Mouse (Mus musculus): Measurements from ENCODE around the gene Clstn1. TPM values are rescaled to one million over a fixed set of nuclear protein-coding genes. Genes with fewer than 3 reads are reported as not detected.
A peak's percentile ranks its signal among the peaks of the same experiment; 100 is the strongest.

The Clstn1 gene
- total and polyA plus RNA-seq, 3 experiments, result 6.1 to 26.6 TPM; not detected in 1

GRCm38 (mm10) chr4:149567432-149568026 is 18.7 kb upstream of the Clstn1 start:
- TF ChIP-seq HCFC1 (IDR thresholded peaks at IDR 0.05; ENCODE audit: low read depth, low read length) (no peak), CHD2 (IDR thresholded peaks at IDR 0.05; ENCODE audit: low read length) (0 out of 2 replicates have a peak, but pooled peaks have one; percentile 25), MAZ (IDR thresholded peaks at IDR 0.05; ENCODE audit: low read depth, low read length) (0 out of 2 replicates have a peak, but pooled peaks have one; percentile 30), GATA1 (IDR thresholded peaks at IDR 0.05; ENCODE audit: low read depth, low read length) (peak; percentile 53; the same call in 1 of the 2 replicates), ZNF384 (IDR thresholded peaks at IDR 0.05; ENCODE audit: low read depth, low read length) (peak; percentile 12; the same call in 1 of the 2 replicates)
- Histone ChIP-seq H3K4me1 (ENCODE audit: control insufficient read depth in 1 of 2, insufficient read depth in 2 of 2, low read length in 2 of 2) (no peaks in the 10 kb centered on the region), H3K4me3 (ENCODE audit: control insufficient read depth in 1 of 2, insufficient read depth in 1 of 2, low read depth in 2 of 2, low read length in 2 of 2) (no peak overlapping the region), H3K27ac (ENCODE audit: control insufficient read depth, low read depth, low read length) (no peak overlapping the region), H3K9me3 (replicated peaks; ENCODE audit: insufficient read depth, low read length) (no peaks in the 10 kb centered on the region), H3K27me3 (ENCODE audit: control insufficient read depth in 1 of 2, insufficient read depth in 2 of 2, low read length in 2 of 2) (no peaks in the 10 kb centered on the region), H3K79me2 (ENCODE audit: control insufficient read depth, insufficient read depth, low read length, poor library complexity) (no peaks in the 10 kb centered on the region), H3K36me3 (ENCODE audit: control insufficient read depth in 1 of 2, insufficient read depth in 2 of 2, low read length in 2 of 2) (no peaks in the 10 kb centered on the region), H3K9ac (ENCODE audit: control insufficient read depth, low read depth, low read length, poor library complexity, severe bottlenecking) (no peak overlapping the region)
- peak; percentile 68 for DNase-seq (ENCODE audit: low read depth, low spot score)

- no peak for DNase-seq (ENCODE audit: low read depth, low spot score)
- H3K4me1 ChIP-seq (ENCODE audit: control insufficient read depth in 1 of 2, insufficient read depth in 2 of 2, low read length in 2 of 2), result no peaks in the 10 kb centered on the region
- no peak overlapping the region for H3K9ac ChIP-seq (ENCODE audit: control insufficient read depth, low read depth, low read length, poor library complexity, severe bottlenecking)
- H3K9me3 ChIP-seq (replicated peaks; ENCODE audit: insufficient read depth, low read length), result no peaks in the 10 kb centered on the region
- no peaks in the 10 kb centered on the region for H3K79me2 ChIP-seq (ENCODE audit: control insufficient read depth, insufficient read depth, low read length, poor library complexity)
- H3K4me3 ChIP-seq (ENCODE audit: control insufficient read depth in 1 of 2, insufficient read depth in 1 of 2, low read depth in 2 of 2, low read length in 2 of 2), result no peak overlapping the region
- no peaks in the 10 kb centered on the region; a peak in 1 of 4 replicates for H3K27me3 ChIP-seq (ENCODE audit: control insufficient read depth in 1 of 2, insufficient read depth in 2 of 2, low read length in 2 of 2)
- TF ChIP-seq KAT2A (conservative IDR thresholded peaks at IDR 0.05; ENCODE audit: low read depth, low read length) (no peak), MAX (IDR thresholded peaks at IDR 0.05; ENCODE audit: low read length) (no peak), USF2 (IDR thresholded peaks at IDR 0.05; ENCODE audit: borderline replicate concordance in 1 of 2, insufficient read depth in 1 of 2, low read depth in 1 of 2, low read length in 2 of 2) (no peak), POLR2AphosphoS5 (IDR thresholded peaks at IDR 0.05; ENCODE audit: borderline replicate concordance, low read depth, low read length) (no peak), TCF12 (IDR thresholded peaks at IDR 0.05; ENCODE audit: low read depth, low read length) (no peak), CTCF (IDR thresholded peaks at IDR 0.05 in 2 of 3, conservative IDR thresholded peaks at IDR 0.05 in 1 of 3; ENCODE audit: control insufficient read depth in 1 of 3, insufficient read depth in 1 of 3, low read depth in 2 of 3, low read length in 3 of 3, poor library complexity in 1 of 3, severe bottlenecking in 1 of 3) (no peak), GATA1 (IDR thresholded peaks at IDR 0.05; ENCODE audit: low read depth, low read length) (no peak), ZC3H11A (IDR thresholded peaks at IDR 0.05; ENCODE audit: low read depth, low read length) (no peak)
- no peaks in the 10 kb centered on the region for H3K36me3 ChIP-seq (ENCODE audit: control insufficient read depth in 1 of 2, insufficient read depth in 2 of 2, low read length in 2 of 2)
- no peak overlapping the region for H3K27ac ChIP-seq (ENCODE audit: control insufficient read depth, low read depth, low read length)
These were observed 17.6 kb upstream of the Clstn1 start for GRCm38 (mm10) chr4:149568622-149569021.

- Histone ChIP-seq H3K9ac (ENCODE audit: control insufficient read depth, low read depth, low read length, poor library complexity, severe bottlenecking) (no peak overlapping the region), H3K36me3 (ENCODE audit: control insufficient read depth in 1 of 2, insufficient read depth in 2 of 2, low read length in 2 of 2) (no peaks in the 10 kb centered on the region), H3K4me1 (ENCODE audit: control insufficient read depth in 1 of 2, insufficient read depth in 2 of 2, low read length in 2 of 2) (no peaks in the 10 kb centered on the region), H3K9me3 (replicated peaks; ENCODE audit: insufficient read depth, low read length) (no peaks in the 10 kb centered on the region), H3K27me3 (ENCODE audit: control insufficient read depth in 1 of 2, insufficient read depth in 2 of 2, low read length in 2 of 2) (no peaks in the 10 kb centered on the region; a peak in 1 of 4 replicates), H3K4me3 (ENCODE audit: control insufficient read depth in 1 of 2, insufficient read depth in 1 of 2, low read depth in 2 of 2, low read length in 2 of 2) (no peak overlapping the region), H3K27ac (ENCODE audit: control insufficient read depth, low read depth, low read length) (no peak overlapping the region), H3K79me2 (ENCODE audit: control insufficient read depth, insufficient read depth, low read length, poor library complexity) (no peaks in the 10 kb centered on the region)
- DNase-seq (ENCODE audit: low read depth, low spot score), result no peak
- TF ChIP-seq CTCF (IDR thresholded peaks at IDR 0.05 in 2 of 3, conservative IDR thresholded peaks at IDR 0.05 in 1 of 3; ENCODE audit: control insufficient read depth in 1 of 3, insufficient read depth in 1 of 3, low read depth in 2 of 3, low read length in 3 of 3, poor library complexity in 1 of 3, severe bottlenecking in 1 of 3), result no peak
These were observed 16.3 kb upstream of the Clstn1 start for GRCm38 (mm10) chr4:149569781-149570497.
